Mouse (Mus musculus) MEL (cell line): ENCODE results near the gene Tspan32.

Experiments
- CTCF ChIP-seq, 3 experiments: IDR thresholded peaks in 2 of 3; conservative IDR thresholded peaks in 1 of 3; 2 replicates each; pipeline ENCODE4 v1.5.1; 2011 to 2012; ENCODE audit warnings: low read length in 3 of 3, low read depth in 2 of 3, mild to moderate bottlenecking in 2 of 3, improper control_type of control experiment in 1 of 3, inconsistent platforms in 1 of 3, mixed read lengths in 1 of 3, moderate library complexity in 1 of 3; ENCODE audit not compliant: control insufficient read depth in 1 of 3, insufficient read depth in 1 of 3, poor library complexity in 1 of 3, severe bottlenecking in 1 of 3
- E2F4 ChIP-seq: IDR thresholded peaks from 2 replicates; pipeline ENCODE4 v1.6.1; 2011; ENCODE audit warnings: low read depth, low read length, improper control_type of control experiment, borderline replicate concordance
- EP300 ChIP-seq, 2 experiments: IDR thresholded peaks; 2 replicates each; pipeline ENCODE4 v1.6.1; 2011; ENCODE audit warnings: improper control_type of control experiment in 2 of 2, low read length in 2 of 2, low read depth in 1 of 2, mild to moderate bottlenecking in 1 of 2
- HCFC1 ChIP-seq: IDR thresholded peaks from 2 replicates; pipeline ENCODE4 v1.6.1; 2012; ENCODE audit warnings: low read depth, mild to moderate bottlenecking, inconsistent platforms, low read length, improper control_type of control experiment, moderate library complexity
- MAFK ChIP-seq: IDR thresholded peaks from 2 replicates; pipeline ENCODE4 v1.6.1; 2011; ENCODE audit warnings: low read depth, mild to moderate bottlenecking, low read length, improper control_type of control experiment, borderline replicate concordance
- MAX ChIP-seq: IDR thresholded peaks from 2 replicates; pipeline ENCODE4 v1.6.1; 2011; ENCODE audit warnings: low read length, improper control_type of control experiment
- POLR2A ChIP-seq, 2 experiments: IDR thresholded peaks; 2 replicates each; pipeline ENCODE4 v1.6.1; 2011 to 2012; ENCODE audit warnings: low read length in 2 of 2, mild to moderate bottlenecking in 2 of 2, control low read depth in 1 of 2, improper control_type of control experiment in 1 of 2, low read depth in 1 of 2, moderate library complexity in 1 of 2; ENCODE audit not compliant: control insufficient read depth in 1 of 2, insufficient read depth in 1 of 2, poor library complexity in 1 of 2
- ZC3H11A ChIP-seq: IDR thresholded peaks from 2 replicates; pipeline ENCODE4 v1.6.1; 2012; ENCODE audit warnings: low read depth, mild to moderate bottlenecking, inconsistent platforms, low read length, improper control_type of control experiment

DNA sequence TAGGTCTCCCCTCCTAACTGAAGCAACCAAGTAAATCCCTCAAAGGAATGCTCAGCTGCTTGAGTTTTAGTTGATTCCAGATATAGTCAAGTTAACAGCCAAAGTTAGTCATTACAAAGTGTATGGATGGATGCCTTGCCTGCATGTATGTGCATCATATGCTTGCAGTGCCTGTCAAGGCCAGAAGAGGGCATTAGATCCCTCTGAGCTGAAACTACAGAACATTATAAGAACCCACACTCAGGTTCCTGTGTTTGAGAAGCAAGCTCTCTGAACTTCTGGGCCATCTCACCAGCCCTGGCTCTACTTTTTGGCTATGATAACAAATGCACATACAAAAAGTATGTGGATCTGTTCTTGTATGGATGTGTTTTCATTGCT lies 40.0 kb downstream of the Tspan32 start:
- TF ChIP-seq CTCF (IDR thresholded peaks at IDR 0.05 in 2 of 3, conservative IDR thresholded peaks at IDR 0.05 in 1 of 3; ENCODE audit: control insufficient read depth in 1 of 3, insufficient read depth in 1 of 3, low read depth in 2 of 3, low read length in 3 of 3, poor library complexity in 1 of 3, severe bottlenecking in 1 of 3) (peak; percentile 24 to 49 (median 35)), HCFC1 (no peak), MAFK (no peak), POLR2A (IDR thresholded peaks at IDR 0.05; ENCODE audit: control insufficient read depth in 1 of 2, insufficient read depth in 1 of 2, low read depth in 1 of 2, low read length in 2 of 2, poor library complexity in 1 of 2) (no peak), MAX (no peak), EP300 (IDR thresholded peaks at IDR 0.05; ENCODE audit: low read depth in 1 of 2, low read length in 2 of 2) (no peak), E2F4 (no peak), ZC3H11A (no peak)
